25 mouse cellular contexts compared by ENCODE assay signal in the genomic region with DNA sequence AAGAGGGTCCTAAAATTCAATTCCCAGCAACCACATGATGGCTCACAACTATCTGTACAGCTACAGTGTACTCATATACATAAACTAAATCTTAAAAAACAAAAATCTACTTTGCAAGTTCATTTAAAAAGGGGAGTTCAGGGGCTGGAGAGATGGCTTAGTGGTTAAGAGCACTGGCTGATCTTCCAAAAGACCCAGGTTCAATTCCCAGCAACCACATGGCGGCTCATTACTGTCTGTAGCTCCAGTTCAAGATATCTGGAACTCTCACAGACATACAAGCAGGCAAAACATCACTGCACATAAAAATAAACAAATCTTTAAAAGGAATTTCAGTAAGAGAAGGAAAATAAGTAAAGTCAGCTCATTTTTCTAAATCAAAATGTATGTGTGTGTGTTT. TPM values are rescaled to one million over a fixed set of nuclear protein-coding genes. Genes with fewer than 3 reads are reported as not detected.
DNase-seq lines count a peak whose midpoint lies in the region; ATAC-seq and TF ChIP-seq lines count a peak whose summit lies in the region.
"Had no signal": no experiment of that assay in that cellular context is flagged by ENCODE, and none has a peak within 500 bp of the region (broad histone marks: within the 10 kb centered on the region; RNA-seq: fewer than 3 reads in every experiment).

No protein-coding gene starts in this region.

- no peak overlapping the region for H3K9ac ChIP-seq in heart, embryonic 11.5 days (ENCODE audit: low read depth, low read length)
- no peak overlapping the region for H3K9ac ChIP-seq in midbrain, embryonic 11.5 days (ENCODE audit: low read length)
- no peak overlapping the region for H3K9ac ChIP-seq in midbrain, embryonic 13.5 days (replicated peaks)
- H3K9ac ChIP-seq: embryonic facial prominence, embryonic 12.5 days; forebrain, embryonic 13.5 days had no signal

- ATAC-seq in heart, embryonic 11.5 days (replicated peaks; ENCODE audit: insufficient number of reproducible peaks, low FRiP score, low TSS enrichment), result no peak
- ATAC-seq in midbrain, embryonic 11.5 days (ENCODE audit: low FRiP score), result no peak
- no peak for ATAC-seq in midbrain, embryonic 13.5 days
- ATAC-seq: activated CD4-positive, CD25-positive, alpha-beta regulatory T cell, adult 4 months; CD4-positive, CD25-positive, alpha-beta regulatory T cell, adult 4 months; forebrain, embryonic 13.5 days; Patski had no signal

- no peak for TF ChIP-seq CTCF in gastrocnemius, adult 2 months (IDR thresholded peaks at IDR 0.05)
- TF ChIP-seq CTCF in layer of hippocampus, adult 2 months (conservative IDR thresholded peaks at IDR 0.05), result no peak

- WGBS in heart, embryonic 11.5 days (ENCODE audit: insufficient replicate concordance), result 94% methylated on average over 1 of the region's 1 CpGs
- WGBS in midbrain, embryonic 11.5 days, result 91% methylated on average over 1 of the region's 1 CpGs
- 94% methylated on average over 1 of the region's 1 CpGs for WGBS in midbrain, embryonic 13.5 days

- H3K4me1 ChIP-seq in heart, embryonic 11.5 days (ENCODE audit: control insufficient read depth, insufficient read depth, low read length), result no peaks in the 10 kb centered on the region
- no peaks in the 10 kb centered on the region for H3K4me1 ChIP-seq in midbrain, embryonic 11.5 days (ENCODE audit: control insufficient read depth, insufficient read depth, low read length)
- H3K4me1 ChIP-seq in midbrain, embryonic 13.5 days (replicated peaks), result no peaks in the 10 kb centered on the region
- H3K4me1 ChIP-seq: embryonic facial prominence, embryonic 12.5 days; forebrain, embryonic 13.5 days had no signal

- H3K27me3 ChIP-seq in heart, embryonic 11.5 days (ENCODE audit: control insufficient read depth, insufficient read depth, low read length), result no peaks in the 10 kb centered on the region
- no peaks in the 10 kb centered on the region for H3K27me3 ChIP-seq in midbrain, embryonic 11.5 days (ENCODE audit: control insufficient read depth, insufficient read depth, low read length)
- no peaks in the 10 kb centered on the region for H3K27me3 ChIP-seq in midbrain, embryonic 13.5 days
- H3K27me3 ChIP-seq: CH12.LX; embryonic facial prominence, embryonic 12.5 days; forebrain, embryonic 13.5 days; Patski had no signal

- H3K4me2 ChIP-seq in heart, embryonic 11.5 days, result no peak overlapping the region
- no peak overlapping the region for H3K4me2 ChIP-seq in midbrain, embryonic 11.5 days
- no peak overlapping the region for H3K4me2 ChIP-seq in midbrain, embryonic 13.5 days (replicated peaks)
- H3K4me2 ChIP-seq: embryonic facial prominence, embryonic 12.5 days; forebrain, embryonic 13.5 days had no signal

- no peaks in the 10 kb centered on the region for H3K36me3 ChIP-seq in heart, embryonic 11.5 days (ENCODE audit: control insufficient read depth, insufficient read depth, low read length)
- no peaks in the 10 kb centered on the region for H3K36me3 ChIP-seq in midbrain, embryonic 11.5 days (ENCODE audit: control insufficient read depth, insufficient read depth, low read length)
- peaks cover 27% of the 10 kb centered on the region for H3K36me3 ChIP-seq in midbrain, embryonic 13.5 days

- no peak overlapping the region for H3K4me3 ChIP-seq in gastrocnemius, adult 2 months
- no peak overlapping the region for H3K4me3 ChIP-seq in heart, embryonic 11.5 days (ENCODE audit: low read depth, low read length)
- no peak overlapping the region for H3K4me3 ChIP-seq in layer of hippocampus, adult 2 months
- H3K4me3 ChIP-seq in midbrain, embryonic 11.5 days (ENCODE audit: low read depth, low read length), result no peak overlapping the region
- H3K4me3 ChIP-seq in midbrain, embryonic 13.5 days (replicated peaks), result no peak overlapping the region
- H3K4me3 ChIP-seq: embryonic facial prominence, embryonic 10.5 days; embryonic facial prominence, embryonic 12.5 days; forebrain, embryonic 13.5 days had no signal

- H3K27ac ChIP-seq in gastrocnemius, adult 2 months, result peak overlapping the region; percentile 67
- H3K27ac ChIP-seq in heart, embryonic 11.5 days (ENCODE audit: low read depth, low read length), result 0 out of 2 replicates have a peak overlapping the region, but pooled peaks have one; percentile 15
- H3K27ac ChIP-seq in layer of hippocampus, adult 2 months, result peak overlapping the region; percentile 37; the same call in 1 of the 2 replicates
- no peak overlapping the region for H3K27ac ChIP-seq in midbrain, embryonic 11.5 days (ENCODE audit: low read depth, low read length)
- no peak overlapping the region for H3K27ac ChIP-seq in midbrain, embryonic 13.5 days
- H3K27ac ChIP-seq: embryonic facial prominence, embryonic 10.5 days; embryonic facial prominence, embryonic 12.5 days; forebrain, embryonic 13.5 days had no signal

- intact Hi-C loops in gastrocnemius, adult 2 months (cut with DNase I), result loop anchor here (5.0 kb wide), 1 partner anchor 41 kb away; no protein-coding TSS in a partner anchor

- H3K9me3 ChIP-seq in heart, embryonic 11.5 days (replicated peaks; ENCODE audit: control insufficient read depth, low read length), result no peaks in the 10 kb centered on the region
- H3K9me3 ChIP-seq in midbrain, embryonic 11.5 days (ENCODE audit: control insufficient read depth, low read length), result no peaks in the 10 kb centered on the region
- no peaks in the 10 kb centered on the region for H3K9me3 ChIP-seq in midbrain, embryonic 13.5 days
- H3K9me3 ChIP-seq: embryonic facial prominence, embryonic 10.5 days; embryonic facial prominence, embryonic 12.5 days; forebrain, embryonic 13.5 days; G1E had no signal

- DNase-seq in gastrocnemius, adult 2 months, result no peak
- no peak for DNase-seq in gastrocnemius, adult 18-20 months (ENCODE audit: low spot score)
- no peak for DNase-seq in heart, postnatal 4 days
- DNase-seq in layer of hippocampus, adult 2 months (ENCODE audit: low spot score in 2 of 2), result no peak
- DNase-seq in layer of hippocampus, adult 9-10 months (ENCODE audit: low spot score), result no peak
- DNase-seq in midbrain, embryonic 11.5 days (ENCODE audit: low spot score, missing footprints), result peak; percentile 80
- DNase-seq: adrenal gland, adult 8-10 months; adrenal gland, postnatal 14 days; adrenal gland, postnatal 36 days; B cell, adult 2 months; cerebellum, adult 11-12 months; cerebellum, adult 2 months; cerebellum, adult 9-10 months; cerebellum, postnatal 10 days; cerebellum, postnatal 25 days had no signal

RNA-seq across cellular contexts. Expression of a gene that starts 27.5 kb away (rescaled TPM):
- 10 to 100 TPM; 17.6 to 20.3 TPM for total RNA-seq in gastrocnemius, adult 2 months (2021)
- 10 to 100 TPM; 14.6 to 19.5 TPM for total RNA-seq in gastrocnemius, adult 18-20 months (2021)
- polyA plus RNA-seq in heart, embryonic 11.5 days (2014; fragmentation: Nextera tagmentation; extraction: Ambion mirVana), result 44.9 and 49.6 TPM in 2 replicates
- 10 to 100 TPM; 84.7 to 85.2 TPM for total RNA-seq in heart, postnatal 4 days (2021)
- 10 to 100 TPM; 35.4 to 37.3 TPM for total RNA-seq in layer of hippocampus, adult 2 months (2021)
- polyA plus RNA-seq in midbrain, embryonic 11.5 days (2014; fragmentation: Nextera tagmentation; extraction: Ambion mirVana), result 29.9 and 31.5 TPM in 2 replicates
- polyA plus RNA-seq in midbrain, embryonic 13.5 days (2015; fragmentation: Nextera tagmentation; extraction: Ambion mirVana), result 48.4 and 49.2 TPM in 2 replicates

RNA-seq across cellular contexts. Expression of a gene that starts 29.2 kb away (rescaled TPM):
- total RNA-seq in gastrocnemius, adult 2 months (2021), result 10 to 100 TPM; 24.3 to 29.8 TPM
- 10 to 100 TPM; 22.6 to 28.3 TPM for total RNA-seq in gastrocnemius, adult 18-20 months (2021)
- 27.3 and 30.3 TPM in 2 replicates for polyA plus RNA-seq in heart, embryonic 11.5 days (2014; fragmentation: Nextera tagmentation; extraction: Ambion mirVana)
- 10 to 100 TPM; 16.6 to 18.0 TPM for total RNA-seq in heart, postnatal 4 days (2021)
- 10 to 100 TPM; 27.2 to 35.4 TPM for total RNA-seq in layer of hippocampus, adult 2 months (2021)
- polyA plus RNA-seq in midbrain, embryonic 11.5 days (2014; fragmentation: Nextera tagmentation; extraction: Ambion mirVana), result 82.0 and 82.2 TPM in 2 replicates
- polyA plus RNA-seq in midbrain, embryonic 13.5 days (2015; fragmentation: Nextera tagmentation; extraction: Ambion mirVana), result 83.1 and 86.8 TPM in 2 replicates

RNA-seq across cellular contexts. Expression of a gene that starts 29.3 kb away (rescaled TPM):
- total RNA-seq in gastrocnemius, adult 2 months (2021), result 1 to 10 TPM; 6.8 to 7.5 TPM
- total RNA-seq in gastrocnemius, adult 18-20 months (2021), result 1 to 10 TPM; 7.0 TPM
- 25.0 and 28.3 TPM in 2 replicates for polyA plus RNA-seq in heart, embryonic 11.5 days (2014; fragmentation: Nextera tagmentation; extraction: Ambion mirVana)
- 1 to 10 TPM; 9.6 to 9.9 TPM for total RNA-seq in heart, postnatal 4 days (2021)
- total RNA-seq in layer of hippocampus, adult 2 months (2021), result 10 to 100 TPM; 10.9 to 11.0 TPM
- 29.6 and 29.8 TPM in 2 replicates for polyA plus RNA-seq in midbrain, embryonic 11.5 days (2014; fragmentation: Nextera tagmentation; extraction: Ambion mirVana)
- polyA plus RNA-seq in midbrain, embryonic 13.5 days (2015; fragmentation: Nextera tagmentation; extraction: Ambion mirVana), result 20.3 and 24.1 TPM in 2 replicates

RNA-seq across cellular contexts. Expression of a gene that starts 38.3 kb away (rescaled TPM):
- total RNA-seq in gastrocnemius, adult 2 months (2021), result 10 to 100 TPM; 29.1 to 42.0 TPM
- 10 to 100 TPM; 24.4 to 35.0 TPM for total RNA-seq in gastrocnemius, adult 18-20 months (2021)
- polyA plus RNA-seq in heart, embryonic 11.5 days (2014; fragmentation: Nextera tagmentation; extraction: Ambion mirVana), result 9.4 and 11.7 TPM in 2 replicates
- total RNA-seq in heart, postnatal 4 days (2021), result 1 to 10 TPM; 7.7 TPM
- 1 to 10 TPM; 1.6 to 2.7 TPM for total RNA-seq in layer of hippocampus, adult 2 months (2021)
- polyA plus RNA-seq in midbrain, embryonic 11.5 days (2014; fragmentation: Nextera tagmentation; extraction: Ambion mirVana), result 14.1 and 14.6 TPM in 2 replicates
- polyA plus RNA-seq in midbrain, embryonic 13.5 days (2015; fragmentation: Nextera tagmentation; extraction: Ambion mirVana), result 6.7 and 6.9 TPM in 2 replicates

RNA-seq across cellular contexts. Expression of a gene that starts 38.4 kb away (rescaled TPM):
- 100 to 1,000 TPM; 222 to 262 TPM for total RNA-seq in gastrocnemius, adult 2 months (2021)
- 100 to 1,000 TPM; 228 to 237 TPM for total RNA-seq in gastrocnemius, adult 18-20 months (2021)
- 95.7 and 107 TPM in 2 replicates for polyA plus RNA-seq in heart, embryonic 11.5 days (2014; fragmentation: Nextera tagmentation; extraction: Ambion mirVana)
- 10 to 100 TPM; 93.2 to 95.3 TPM for total RNA-seq in heart, postnatal 4 days (2021)
- 10 to 100 TPM; 65.4 to 65.6 TPM for total RNA-seq in layer of hippocampus, adult 2 months (2021)
- polyA plus RNA-seq in midbrain, embryonic 11.5 days (2014; fragmentation: Nextera tagmentation; extraction: Ambion mirVana), result 95.7 and 96.9 TPM in 2 replicates
- 69.9 and 79.9 TPM in 2 replicates for polyA plus RNA-seq in midbrain, embryonic 13.5 days (2015; fragmentation: Nextera tagmentation; extraction: Ambion mirVana)

Comparison
In these comparisons a context has a peak if more than half of its experiments do, and no peak if none do; other contexts are left out.
1. H3K27ac ChIP-seq: peak in gastrocnemius, adult 2 months (single experiment), heart, embryonic 11.5 days (single experiment) and layer of hippocampus, adult 2 months (single experiment); none in midbrain, embryonic 11.5 days (single experiment) and midbrain, embryonic 13.5 days (single experiment).